Mouse (Mus musculus) adrenal gland, adult 18-20 months (tissue): ENCODE data around the gene Tcf25. TPM values are rescaled to one million over a fixed set of nuclear protein-coding genes. Genes with fewer than 3 reads are reported as not detected.

ENCODE experiments used
- total RNA-seq, 2 experiments: library from RNA; stranded (reverse); gene quantifications; 1 replicate in 1 of 2; 2 replicates in 1 of 2; pipeline ENCODE4 v1.2.3; 2021

Tcf25 gene
- total RNA-seq, 2 experiments from 2014 or later, result 218 to 255 TPM

Other genes with a start within 250 kb of the Tcf25 start
- gene Sult5a1, start 215.4 kb upstream of the Tcf25 start, total RNA-seq, result 10 to 100 TPM in 1 of 2 experiments, 1 to 10 TPM in 1; 9.2 to 12.2 TPM
- 10 to 100 TPM; 45.0 to 48.5 TPM for gene Dpep1, start 187.5 kb upstream of the Tcf25 start, total RNA-seq
- 10 to 100 TPM; 79.3 to 86.2 TPM for gene Chmp1a, start 161.0 kb upstream of the Tcf25 start, total RNA-seq
- gene Spata33, start 160.9 kb upstream of the Tcf25 start, total RNA-seq, result 1 to 10 TPM; 3.4 to 3.6 TPM
- gene Cdk10, start 148.9 kb upstream of the Tcf25 start, total RNA-seq, result 10 to 100 TPM; 49.6 to 62.2 TPM
- 10 to 100 TPM; 10.5 to 14.2 TPM for gene Spata2l, start 137.5 kb upstream of the Tcf25 start, total RNA-seq
- 10 to 100 TPM; 21.6 to 23.5 TPM for gene Zfp276, start 119.6 kb upstream of the Tcf25 start, total RNA-seq
- gene Vps9d1, start 119.4 kb upstream of the Tcf25 start, total RNA-seq, result 10 to 100 TPM; 20.3 to 24.0 TPM
- gene Fanca, start 55.2 kb upstream of the Tcf25 start, total RNA-seq, result 1 to 10 TPM; 1.2 to 4.2 TPM
- gene Spire2, start 41.0 kb upstream of the Tcf25 start, total RNA-seq, result 1 to 10 TPM; 1.7 to 3.1 TPM
- gene Mc1r, start 33.4 kb downstream of the Tcf25 start, total RNA-seq, result not detected
- 1 to 10 TPM; 2.0 to 8.2 TPM for gene Tubb3, start 37.7 kb downstream of the Tcf25 start, total RNA-seq
- 10 to 100 TPM; 22.9 to 24.4 TPM for gene Def8, start 49.8 kb downstream of the Tcf25 start, total RNA-seq
- gene Afg3l1, start 104.2 kb downstream of the Tcf25 start, total RNA-seq, result 10 to 100 TPM; 62.6 to 71.1 TPM
- under 1 TPM; 0.20 to 0.35 TPM for gene Dbndd1, start 141.7 kb downstream of the Tcf25 start, total RNA-seq
- 10 to 100 TPM; 12.8 to 14.5 TPM for gene Gas8, start 145.1 kb downstream of the Tcf25 start, total RNA-seq